Mouse (Mus musculus) retina, embryonic 14.5 days (tissue): ENCODE data around the gene Paf1.
"Not testable (repeated sequence)": the region's sequence is repeated elsewhere in the genome, so short reads cannot be mapped to it uniquely, and the experiment has no call there.

ENCODE experiments used
- DNase-seq: peaks from one replicate; pipeline ENCODE4 v3.0.0-alpha.2; 2015; ENCODE audit warnings: low spot score

Gene Paf1

GRCm38 (mm10) chr7:28384162-28384561, 8.6 kb upstream of the Paf1 start:
- no peak for DNase-seq

- no peak for DNase-seq
These were observed 7.6 kb upstream of the Paf1 start for GRCm38 (mm10) chr7:28385196-28385595.

- no peak for DNase-seq
These were observed 6.7 kb upstream of the Paf1 start for GRCm38 (mm10) chr7:28386007-28386406.

- peak; percentile 88 for DNase-seq
These were observed 6.3 kb upstream of the Paf1 start for GRCm38 (mm10) chr7:28386462-28386861.

GRCm38 (mm10) chr7:28386877-28387276, 5.9 kb upstream of the Paf1 start:
- DNase-seq, result not testable (repeated sequence)

- DNase-seq, result not testable (repeated sequence)
These were observed 5.4 kb upstream of the Paf1 start for GRCm38 (mm10) chr7:28387384-28387783.

- no peak for DNase-seq
These were observed 2.4 kb upstream of the Paf1 start for GRCm38 (mm10) chr7:28390331-28390730.

- DNase-seq, result no peak
These were observed 661 bp downstream of the Paf1 start for GRCm38 (mm10) chr7:28393272-28393951.

GRCm38 (mm10) chr7:28395425-28395824, 2.7 kb downstream of the Paf1 start:
- DNase-seq, result no peak

GRCm38 (mm10) chr7:28398000-28398399, 5.2 kb downstream of the Paf1 start:
- DNase-seq, result peak; percentile 66

- no peak for DNase-seq
These were observed 6.1 kb downstream of the Paf1 start for GRCm38 (mm10) chr7:28398696-28399340.

GRCm38 (mm10) chr7:28401030-28401429, 8.3 kb downstream of the Paf1 start:
- no peak for DNase-seq

GRCm38 (mm10) chr7:28401942-28402341, 9.2 kb downstream of the Paf1 start:
- DNase-seq, result no peak

- DNase-seq, result no peak
These were observed 18.2 kb downstream of the Paf1 start for GRCm38 (mm10) chr7:28410841-28411475.

- no peak for DNase-seq
These were observed 20.1 kb downstream of the Paf1 start for GRCm38 (mm10) chr7:28412826-28413225.

GRCm38 (mm10) chr7:28417368-28417767, 24.6 kb downstream of the Paf1 start:
- DNase-seq, result no peak

GRCm38 (mm10) chr7:28418096-28418670, 25.4 kb downstream of the Paf1 start:
- DNase-seq, result no peak

- no peak for DNase-seq
These were observed 26.7 kb downstream of the Paf1 start for GRCm38 (mm10) chr7:28419416-28419815.

- DNase-seq, result no peak
These were observed 30.3 kb downstream of the Paf1 start for GRCm38 (mm10) chr7:28423018-28423417.

GRCm38 (mm10) chr7:28427738-28428137, 35.0 kb downstream of the Paf1 start:
- no peak for DNase-seq

GRCm38 (mm10) chr7:28430512-28430911, 37.8 kb downstream of the Paf1 start:
- no peak for DNase-seq

- DNase-seq, result no peak
These were observed 39.5 kb downstream of the Paf1 start for GRCm38 (mm10) chr7:28432252-28432651.
